Comparison of ENCODE assay signal across 8 mouse cellular contexts in genomic region chr5:148792736-148793440, GRCm38 (mm10).
DNase-seq lines count a peak whose midpoint lies in the region; ATAC-seq and TF ChIP-seq lines count a peak whose summit lies in the region.

No protein-coding gene starts in this region.

- H3K4me3 ChIP-seq in intestine, postnatal 0 days (ENCODE audit: low read depth, low read length), result no peak overlapping the region
- no peak overlapping the region for H3K4me3 ChIP-seq in intestine, embryonic 15.5 days (replicated peaks)
- H3K4me3 ChIP-seq in kidney, embryonic 15.5 days (replicated peaks), result no peak overlapping the region
- no peak overlapping the region for H3K4me3 ChIP-seq in liver, adult 2 months (ENCODE audit: insufficient read depth, low read depth, low read length)
- no peak overlapping the region for H3K4me3 ChIP-seq in neural tube, embryonic 11.5 days (ENCODE audit: low read depth, low read length)
- no peak overlapping the region for H3K4me3 ChIP-seq in stomach, embryonic 15.5 days (replicated peaks)

- no peaks in the 10 kb centered on the region for H3K36me3 ChIP-seq in intestine, postnatal 0 days (ENCODE audit: control insufficient read depth, insufficient read depth)
- no peaks in the 10 kb centered on the region for H3K36me3 ChIP-seq in intestine, embryonic 15.5 days
- no peaks in the 10 kb centered on the region for H3K36me3 ChIP-seq in kidney, embryonic 15.5 days
- H3K36me3 ChIP-seq in liver, adult 2 months (ENCODE audit: control insufficient read depth, insufficient read depth, low read length), result no peaks in the 10 kb centered on the region
- no peaks in the 10 kb centered on the region for H3K36me3 ChIP-seq in neural tube, embryonic 11.5 days (ENCODE audit: control insufficient read depth, insufficient read depth, low read length)
- H3K36me3 ChIP-seq in stomach, embryonic 15.5 days, result no peaks in the 10 kb centered on the region

- no peak for ATAC-seq in intestine, postnatal 0 days
- no peak for ATAC-seq in intestine, embryonic 15.5 days
- no peak for ATAC-seq in kidney, embryonic 15.5 days (replicated peaks; ENCODE audit: low FRiP score)
- no peak for ATAC-seq in neural tube, embryonic 11.5 days (ENCODE audit: insufficient read depth, low FRiP score, low TSS enrichment)
- no peak for ATAC-seq in stomach, embryonic 15.5 days (ENCODE audit: insufficient read depth, low FRiP score, low read depth)

- H3K4me2 ChIP-seq in intestine, postnatal 0 days (replicated peaks; ENCODE audit: low read depth), result no peak overlapping the region
- H3K4me2 ChIP-seq in intestine, embryonic 15.5 days (replicated peaks), result no peak overlapping the region
- H3K4me2 ChIP-seq in kidney, embryonic 15.5 days, result peak overlapping the region; percentile 45
- no peak overlapping the region for H3K4me2 ChIP-seq in neural tube, embryonic 11.5 days (ENCODE audit: low read depth)
- H3K4me2 ChIP-seq in stomach, embryonic 15.5 days, result peak overlapping the region; percentile 20; the same call in 1 of the 2 replicates

- H3K9ac ChIP-seq in intestine, postnatal 0 days (ENCODE audit: low read depth, low read length), result no peak overlapping the region
- H3K9ac ChIP-seq in intestine, embryonic 15.5 days, result no peak overlapping the region
- no peak overlapping the region for H3K9ac ChIP-seq in kidney, embryonic 15.5 days
- no peak overlapping the region for H3K9ac ChIP-seq in liver, adult 2 months (ENCODE audit: low read depth, low read length)
- H3K9ac ChIP-seq in neural tube, embryonic 11.5 days (ENCODE audit: low read length), result no peak overlapping the region
- H3K9ac ChIP-seq in stomach, embryonic 15.5 days, result no peak overlapping the region

- H3K4me1 ChIP-seq in intestine, postnatal 0 days (replicated peaks; ENCODE audit: control insufficient read depth, insufficient read depth, low read length), result no peaks in the 10 kb centered on the region
- peaks cover 7% of the 10 kb centered on the region for H3K4me1 ChIP-seq in intestine, embryonic 15.5 days (replicated peaks)
- peaks cover 77% of the 10 kb centered on the region for H3K4me1 ChIP-seq in kidney, embryonic 15.5 days
- H3K4me1 ChIP-seq in liver, adult 2 months (ENCODE audit: control insufficient read depth, insufficient read depth, low read length), result peaks cover 9% of the 10 kb centered on the region
- H3K4me1 ChIP-seq in neural tube, embryonic 11.5 days (ENCODE audit: control insufficient read depth, insufficient read depth, low read length), result no peaks in the 10 kb centered on the region
- peaks cover 8% of the 10 kb centered on the region; the same call in 1 of the 2 replicates for H3K4me1 ChIP-seq in stomach, embryonic 15.5 days

- peak; percentile 96 for TF ChIP-seq CTCF in intestine, postnatal 0 days (IDR thresholded peaks at IDR 0.05; ENCODE audit: low read depth)
- peak; percentile 97 for TF ChIP-seq CTCF in liver, adult 2 months (IDR thresholded peaks at IDR 0.05; ENCODE audit: low read depth, low read length)

- H3K79me2 ChIP-seq in liver, adult 2 months (ENCODE audit: control insufficient read depth, insufficient read depth, low read length), result no peaks in the 10 kb centered on the region

- no peaks in the 10 kb centered on the region for H3K9me3 ChIP-seq in intestine, postnatal 0 days (ENCODE audit: control insufficient read depth)
- no peaks in the 10 kb centered on the region for H3K9me3 ChIP-seq in intestine, embryonic 15.5 days
- H3K9me3 ChIP-seq in kidney, embryonic 15.5 days (replicated peaks), result no peaks in the 10 kb centered on the region
- no peaks in the 10 kb centered on the region for H3K9me3 ChIP-seq in neural tube, embryonic 11.5 days (ENCODE audit: control insufficient read depth, low read length)
- H3K9me3 ChIP-seq in stomach, embryonic 15.5 days, result no peaks in the 10 kb centered on the region

- no peak overlapping the region for H3K27ac ChIP-seq in intestine, postnatal 0 days (ENCODE audit: low read depth, low read length)
- H3K27ac ChIP-seq in intestine, embryonic 15.5 days, result no peak overlapping the region
- no peak overlapping the region for H3K27ac ChIP-seq in kidney, embryonic 15.5 days
- no peak overlapping the region for H3K27ac ChIP-seq in liver, adult 2 months (replicated peaks; ENCODE audit: insufficient read depth, low read depth, low read length)
- H3K27ac ChIP-seq in neural tube, embryonic 11.5 days (ENCODE audit: low read depth, low read length), result no peak overlapping the region
- no peak overlapping the region for H3K27ac ChIP-seq in stomach, embryonic 15.5 days

- WGBS in intestine, postnatal 0 days, result 17% methylated on average over 14 of the region's 14 CpGs
- 12% methylated on average over 14 of the region's 14 CpGs for WGBS in intestine, embryonic 15.5 days
- 10% methylated on average over 14 of the region's 14 CpGs for whole genome bisulfite sequencing in kidney, embryonic 15.5 days
- WGBS in liver, adult 2 months, result 18% methylated on average over 14 of the region's 14 CpGs
- WGBS in neural tube, embryonic 11.5 days, result 12% methylated on average over 14 of the region's 14 CpGs
- WGBS in stomach, embryonic 15.5 days, result 12% methylated on average over 14 of the region's 14 CpGs

- no peaks in the 10 kb centered on the region for H3K27me3 ChIP-seq in intestine, postnatal 0 days (replicated peaks; ENCODE audit: control insufficient read depth, insufficient read depth, low read length)
- no peaks in the 10 kb centered on the region for H3K27me3 ChIP-seq in intestine, embryonic 15.5 days (replicated peaks)
- 0 out of 2 replicates have a peak, but pooled peaks cover 3% of the 10 kb centered on the region for H3K27me3 ChIP-seq in kidney, embryonic 15.5 days
- H3K27me3 ChIP-seq in liver, adult 2 months (ENCODE audit: control insufficient read depth, insufficient read depth, low read length), result no peaks in the 10 kb centered on the region
- H3K27me3 ChIP-seq in neural tube, embryonic 11.5 days (ENCODE audit: control insufficient read depth, insufficient read depth, low read length), result no peaks in the 10 kb centered on the region
- H3K27me3 ChIP-seq in stomach, embryonic 15.5 days (replicated peaks), result no peaks in the 10 kb centered on the region

- TF ChIP-seq POLR2A in liver, adult 2 months (IDR thresholded peaks at IDR 0.05; ENCODE audit: extremely low read depth, insufficient read depth, low read length), result no peak

- DNase-seq in cerebellum, postnatal 25 days, result peak; percentile 87 to 95
- DNase-seq in gastrocnemius, postnatal 10 days, result peak; percentile 91
- peak; percentile 47 for DNase-seq in liver, adult 2 months (ENCODE audit: extremely low read depth, low read depth, low spot score)
- peak; percentile 83 for DNase-seq in neural tube, embryonic 11.5 days (ENCODE audit: low spot score)

Comparison
In these comparisons a context has a peak if more than half of its experiments do, and no peak if none do; other contexts are left out.
1. H3K4me2 ChIP-seq: peak in kidney, embryonic 15.5 days (single experiment) and stomach, embryonic 15.5 days (single experiment); none in intestine, postnatal 0 days (single experiment), intestine, embryonic 15.5 days (single experiment) and neural tube, embryonic 11.5 days (single experiment).
2. Peak in every context shown above with its lines, with median percentiles within 50 percentile points of each other: DNase-seq.